Mouse (Mus musculus): Measurements from ENCODE around the gene Manba.
"Not testable (repeated sequence)": the region's sequence is repeated elsewhere in the genome, so short reads cannot be mapped to it uniquely, and the experiment has no call there.

The Manba gene

DNA sequence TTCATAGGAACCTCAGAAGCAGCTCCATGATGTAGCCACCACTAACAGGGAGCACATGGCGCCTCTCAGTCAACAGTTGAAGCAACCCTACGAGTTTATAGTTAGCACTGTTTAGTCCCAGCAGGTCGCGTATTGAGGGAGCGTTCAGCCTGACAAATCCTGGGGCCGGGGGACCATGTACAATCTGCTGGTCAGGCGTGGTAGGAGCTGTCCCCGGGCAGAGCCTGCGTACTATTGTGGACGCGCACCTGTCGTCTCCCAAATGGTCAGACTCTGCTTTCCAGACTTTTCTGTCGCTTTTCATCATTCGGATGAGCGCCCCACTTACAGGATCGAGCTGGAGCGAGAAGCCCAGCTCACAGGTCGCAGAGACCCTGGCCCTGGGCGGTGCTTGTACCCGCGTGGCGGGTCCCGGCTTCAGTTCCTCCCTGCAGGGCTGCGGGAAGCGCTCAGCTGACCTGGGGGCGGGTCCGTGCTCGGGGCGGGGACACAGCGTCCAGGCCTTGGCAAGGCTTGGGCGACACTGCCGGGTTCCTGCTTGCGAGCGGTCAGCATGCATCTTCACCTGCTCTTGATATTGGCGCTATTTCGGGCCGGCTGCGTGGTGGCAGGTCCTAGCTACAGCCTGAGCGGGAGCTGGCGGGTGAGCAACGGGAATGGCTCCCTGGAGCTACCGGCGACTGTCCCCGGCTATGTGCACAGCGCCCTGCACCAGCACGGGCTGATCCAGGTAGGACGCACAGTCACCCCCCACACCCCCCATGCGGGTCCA, at the start of gene Manba:
Gene Manba (plus strand): TSS at position 484 of the 772 bp plus-strand sequence.
- peak; percentile 34 for DNase-seq (ENCODE audit: low read depth, low spot score)

- DNase-seq (ENCODE audit: low read depth, low spot score), result no peak
Measured at GRCm38 (mm10) chr3:135436901-135437616, 48.4 kb upstream of the Manba start.

DNA sequence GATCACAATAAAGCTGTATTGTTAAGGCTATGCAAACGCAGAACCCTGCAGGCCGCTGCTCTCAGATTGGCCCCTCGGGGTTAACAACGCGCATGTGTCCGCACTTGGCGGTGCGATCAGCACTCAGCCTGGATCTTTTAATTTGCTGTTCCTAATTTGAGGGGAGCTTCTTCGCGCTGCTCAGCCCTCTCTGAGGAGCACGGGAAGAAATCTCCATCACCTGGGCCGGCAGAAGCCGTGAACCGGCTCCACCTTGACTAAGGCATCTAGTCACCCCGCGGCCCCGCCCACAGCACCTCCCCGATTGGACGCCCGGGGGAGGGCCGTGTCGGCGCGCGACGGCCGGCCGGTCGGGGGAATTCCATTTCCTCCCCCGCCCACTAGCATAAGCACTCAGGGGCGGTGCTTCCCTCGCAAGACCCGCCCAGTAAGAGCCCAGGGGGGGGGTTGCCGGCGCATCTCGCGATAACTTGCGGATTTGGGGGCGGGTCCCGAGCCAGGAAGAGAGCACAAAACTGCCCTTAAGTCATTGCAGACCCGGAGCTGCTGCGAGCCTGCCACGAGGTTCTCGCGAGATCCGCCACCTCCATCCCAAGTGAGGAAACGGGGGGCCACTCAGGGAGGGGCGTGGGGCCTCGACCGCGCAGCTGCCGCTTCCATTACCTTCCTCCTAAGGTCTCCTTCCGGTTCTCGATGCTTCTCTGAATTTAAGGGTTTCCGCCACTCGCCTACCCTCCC, 47.5 kb upstream of the Manba start, which contains the start of gene Ube2d3:
Gene Ube2d3 (plus strand): TSS at position 392 of the 738 bp plus-strand sequence.
- peak; percentile 98 for DNase-seq (ENCODE audit: low read depth, low spot score)

DNA sequence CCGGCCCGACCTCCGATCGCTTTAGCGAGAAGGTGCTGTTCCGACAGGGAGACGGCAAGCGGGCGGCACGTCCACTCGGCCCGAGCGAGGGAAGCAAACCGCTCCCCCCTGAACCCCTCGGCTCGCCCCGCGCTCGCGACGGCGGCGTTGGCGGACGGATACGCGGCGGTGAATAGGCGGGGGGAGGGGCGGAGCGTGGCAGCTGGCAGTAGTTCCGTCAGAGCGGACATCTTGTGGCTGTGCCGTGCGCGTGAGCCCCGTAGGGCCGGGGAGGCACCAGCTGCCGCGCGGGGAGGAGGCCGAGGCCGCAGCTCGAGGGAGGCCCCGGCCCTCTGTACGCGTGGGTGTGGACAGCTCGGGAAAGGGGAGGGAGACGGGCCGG, 46.9 kb upstream of the Manba start:
- peak; percentile 90 for DNase-seq (ENCODE audit: low read depth, low spot score)

DNA sequence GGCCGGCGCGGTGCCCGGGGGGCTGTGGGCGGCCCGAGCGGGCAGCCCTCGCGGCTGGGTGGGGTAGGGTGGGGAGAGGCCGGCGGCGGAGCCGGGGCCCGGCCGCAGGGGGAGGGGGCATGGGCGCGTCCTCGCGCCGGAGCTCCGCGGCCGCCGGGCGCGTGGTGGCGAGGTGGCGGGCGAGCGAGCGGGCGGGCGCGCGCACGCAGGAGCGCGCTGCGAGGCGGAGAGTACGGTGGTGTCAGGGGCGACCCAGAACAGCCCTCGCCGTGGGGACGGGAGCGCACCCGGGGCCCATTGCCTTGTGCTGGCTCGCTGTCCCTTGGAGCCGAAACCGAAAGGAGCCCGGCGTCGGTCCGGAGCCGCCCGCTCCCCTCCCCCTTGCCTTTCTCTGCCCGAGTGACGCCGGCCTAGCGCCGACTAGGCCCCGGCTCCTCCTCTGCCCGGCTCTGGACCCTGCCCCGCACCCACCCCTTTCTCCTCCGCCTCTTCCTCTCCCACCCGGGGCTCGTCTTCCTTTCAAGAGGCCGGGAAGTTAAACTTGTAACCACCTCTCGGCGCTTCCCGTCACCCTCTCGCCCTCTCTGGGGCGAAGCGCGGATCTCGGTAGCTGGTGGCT, 46.4 kb upstream of the Manba start:
- peak; percentile 62 for DNase-seq (ENCODE audit: low read depth, low spot score)

GRCm38 (mm10) chr3:135439651-135440050, 45.8 kb upstream of the Manba start:
- DNase-seq (ENCODE audit: low read depth, low spot score), result no peak

DNA sequence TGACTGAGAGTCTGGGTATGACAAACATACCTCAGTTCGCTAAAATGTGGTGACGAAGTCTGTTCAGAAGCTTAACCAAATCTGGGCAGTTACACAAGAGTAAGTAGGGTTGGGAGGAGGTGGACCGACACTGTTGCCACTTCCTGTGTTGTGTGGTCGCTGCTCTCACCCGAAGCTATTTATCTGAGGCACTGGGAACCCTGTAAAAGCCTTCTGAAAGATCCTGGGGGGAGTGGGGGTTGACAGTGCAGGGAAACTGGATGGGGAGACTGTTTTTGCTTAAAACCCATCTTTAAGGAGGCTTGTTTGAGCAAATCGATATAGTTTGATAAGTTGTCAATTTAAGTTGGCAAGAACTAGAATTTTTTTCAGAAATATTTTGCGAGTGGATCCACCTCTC, 45.2 kb upstream of the Manba start:
- DNase-seq (ENCODE audit: low read depth, low spot score), result no peak

DNA sequence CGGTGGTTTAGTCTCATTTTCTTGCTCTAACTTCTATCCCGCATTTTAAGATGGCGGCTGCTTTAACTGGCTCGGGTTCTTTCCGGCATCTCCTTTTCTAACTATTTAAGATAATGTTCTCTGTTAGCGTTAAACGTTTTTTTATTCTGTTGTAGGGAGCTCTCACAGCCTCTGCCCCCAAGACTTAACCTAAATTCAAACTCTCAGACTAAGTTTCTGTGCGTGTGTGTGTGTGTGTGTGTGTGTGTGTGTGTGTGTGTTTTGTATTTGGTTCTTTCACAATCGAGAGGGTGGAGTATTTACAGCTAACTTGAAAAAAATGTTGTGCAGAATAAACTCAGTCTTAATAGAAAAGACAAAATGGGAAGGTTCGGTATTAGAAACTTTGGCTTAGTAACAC, 44.8 kb upstream of the Manba start:
- no peak for DNase-seq (ENCODE audit: low read depth, low spot score)

DNA sequence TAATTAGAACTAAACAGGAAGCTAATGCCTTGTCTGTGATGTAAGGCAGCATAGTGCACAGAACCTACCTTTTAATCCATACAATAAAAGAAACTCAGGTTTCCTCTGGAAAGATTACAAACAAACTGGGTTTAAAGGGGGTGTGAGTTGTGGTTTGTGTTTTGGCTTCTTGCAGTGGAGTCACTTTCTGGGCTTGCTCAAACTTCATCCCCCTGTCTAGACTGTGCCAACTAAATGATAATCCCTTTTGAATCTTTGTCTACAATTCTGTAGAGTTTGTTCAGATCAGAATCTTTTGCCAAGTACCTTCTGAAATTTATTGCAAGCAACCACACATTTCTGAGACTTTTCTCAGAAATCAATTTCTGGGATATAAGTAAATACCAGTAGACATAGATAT, 40.5 kb upstream of the Manba start:
- no peak for DNase-seq (ENCODE audit: low read depth, low spot score)

GRCm38 (mm10) chr3:135458981-135459380, 26.4 kb upstream of the Manba start:
- DNase-seq (ENCODE audit: low read depth, low spot score), result no peak

DNA sequence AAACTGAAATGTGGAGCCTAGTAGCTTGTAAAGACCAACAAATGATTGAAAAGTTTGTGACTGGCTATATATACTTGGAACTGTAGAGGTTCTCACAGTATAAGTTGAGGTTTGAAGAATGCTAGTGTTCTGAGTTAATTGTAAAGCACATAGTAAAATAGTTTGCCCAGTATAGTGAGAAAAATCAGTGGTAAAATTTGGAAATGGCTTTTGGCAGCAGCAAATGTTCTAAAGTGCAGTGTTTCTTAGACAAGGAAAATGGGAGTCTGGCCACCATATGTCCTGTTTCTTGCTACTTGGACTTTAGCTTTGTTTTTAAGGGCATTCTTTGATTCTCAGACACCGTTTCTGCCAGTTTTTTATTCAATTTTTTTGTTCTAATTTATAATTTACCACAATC, 17.0 kb upstream of the Manba start:
- DNase-seq (ENCODE audit: low read depth, low spot score), result no peak

- DNase-seq (ENCODE audit: low read depth, low spot score), result no peak
Measured at GRCm38 (mm10) chr3:135469146-135469545, 16.3 kb upstream of the Manba start.

DNA sequence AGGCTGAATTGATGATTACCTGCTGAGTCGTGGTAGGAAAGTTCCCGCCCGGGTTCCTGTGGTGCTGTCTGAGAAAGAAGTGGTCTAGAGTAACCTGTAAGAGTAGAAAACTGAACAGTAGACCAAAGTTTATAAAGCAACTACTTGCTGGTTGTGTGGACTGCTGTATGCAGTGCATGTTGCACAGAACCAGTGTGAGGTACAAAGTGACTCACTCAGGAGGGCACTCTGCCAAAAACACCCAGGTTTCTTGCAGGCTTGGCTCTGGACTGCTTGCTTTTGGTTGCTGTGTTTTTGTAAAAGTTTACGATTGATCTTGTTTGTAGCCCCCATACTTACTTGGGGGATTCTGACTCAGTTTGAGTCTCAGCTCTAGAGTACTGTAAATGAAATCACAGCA, 15.4 kb upstream of the Manba start:
- DNase-seq (ENCODE audit: low read depth, low spot score), result no peak

DNA sequence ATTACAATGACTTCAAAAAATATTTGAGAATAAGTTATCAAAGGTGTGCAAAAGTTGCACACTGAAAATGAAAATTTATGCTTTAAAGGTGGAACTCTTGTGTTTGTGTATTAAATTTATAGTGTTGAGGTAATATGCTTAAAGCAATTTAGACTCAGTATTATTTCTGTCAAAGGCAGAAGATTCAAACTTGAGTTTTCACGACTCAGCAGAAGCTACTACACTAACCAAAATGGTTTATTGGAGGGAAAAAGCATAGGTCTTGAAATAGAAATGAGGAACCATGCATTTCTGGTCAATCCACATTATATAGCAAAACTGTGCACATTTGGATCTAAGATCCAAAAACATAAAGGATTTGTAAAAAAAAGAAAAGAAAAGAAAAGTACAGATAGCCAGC, 14.6 kb upstream of the Manba start:
- no peak for DNase-seq (ENCODE audit: low read depth, low spot score)

GRCm38 (mm10) chr3:135475025-135475424, 10.4 kb upstream of the Manba start:
- DNase-seq (ENCODE audit: low read depth, low spot score), result no peak

GRCm38 (mm10) chr3:135476286-135476685, 9.1 kb upstream of the Manba start:
- no peak for DNase-seq (ENCODE audit: low read depth, low spot score)

DNA sequence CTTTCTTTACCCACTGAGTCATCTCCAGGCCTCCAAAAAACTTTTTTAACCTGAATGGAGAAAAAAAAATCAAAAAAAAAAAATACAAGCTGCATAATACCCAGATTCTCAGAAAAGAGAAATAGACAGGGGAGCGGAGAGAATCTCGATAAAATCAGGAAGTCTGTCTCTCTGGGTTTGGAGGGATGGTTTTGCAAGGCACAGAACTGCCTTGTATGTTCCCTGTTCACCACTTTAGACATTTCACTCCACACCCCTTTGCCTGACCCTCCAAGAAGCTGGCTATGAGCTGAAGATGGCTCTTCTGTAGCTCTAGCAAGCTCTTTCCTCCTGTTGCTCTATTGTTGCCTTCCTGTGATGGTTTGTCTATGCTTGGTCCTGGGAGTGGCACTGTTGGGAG, 8.4 kb upstream of the Manba start:
- no peak for DNase-seq (ENCODE audit: low read depth, low spot score)

DNA sequence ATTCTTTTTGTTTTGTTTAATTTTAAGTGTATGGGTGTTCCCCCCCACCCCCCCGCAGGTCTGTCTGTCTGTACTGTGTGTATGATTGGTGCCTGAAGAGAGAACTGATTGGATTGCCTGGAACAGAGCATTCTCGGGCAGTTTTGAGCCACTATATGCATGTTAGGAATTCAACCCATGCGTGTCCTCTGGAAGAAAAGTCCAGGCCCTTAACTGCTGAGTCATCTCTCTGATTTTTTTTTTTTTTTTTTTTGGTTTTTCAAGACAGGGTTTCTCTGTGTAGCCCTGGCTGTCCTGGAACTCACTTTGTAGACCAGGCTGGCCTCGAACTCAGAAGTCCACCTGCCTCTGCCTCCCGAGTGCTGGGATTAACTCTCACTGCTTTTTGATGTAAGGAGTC, 6.3 kb upstream of the Manba start:
- DNase-seq (ENCODE audit: low read depth, low spot score), result not testable (repeated sequence)

- DNase-seq (ENCODE audit: low read depth, low spot score), result no peak
Measured at GRCm38 (mm10) chr3:135480767-135481166, 4.6 kb upstream of the Manba start.

DNA sequence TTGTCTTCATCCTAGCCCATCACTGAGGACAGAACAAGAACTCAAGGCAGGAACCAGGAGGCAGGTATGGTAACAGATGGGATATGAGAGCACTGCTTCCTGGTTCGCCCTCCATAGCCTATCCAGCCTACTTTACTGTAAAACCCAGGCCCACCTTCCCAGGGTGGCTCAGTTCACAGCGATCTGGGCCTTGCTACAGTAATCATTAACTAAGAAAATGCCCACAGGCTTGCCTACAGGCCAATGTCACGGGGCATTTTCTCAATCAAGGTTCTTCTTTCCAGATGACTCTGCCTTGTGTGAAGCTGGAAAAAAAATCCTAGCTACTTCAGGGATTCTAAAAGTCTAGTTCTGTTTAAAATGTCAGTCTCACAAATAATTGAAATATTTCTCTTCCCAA, 3.8 kb upstream of the Manba start:
- no peak for DNase-seq (ENCODE audit: low read depth, low spot score)

GRCm38 (mm10) chr3:135484650-135485049, 761 bp upstream of the Manba start:
- DNase-seq (ENCODE audit: low read depth, low spot score), result not testable (repeated sequence)

- no peak for DNase-seq (ENCODE audit: low read depth, low spot score)
Measured at GRCm38 (mm10) chr3:135485900-135486241, 460 bp downstream of the Manba start.

Measured in retina, postnatal 7 days (tissue).